Mouse (Mus musculus): ENCODE results near the gene Gtf2h4.

DNA sequence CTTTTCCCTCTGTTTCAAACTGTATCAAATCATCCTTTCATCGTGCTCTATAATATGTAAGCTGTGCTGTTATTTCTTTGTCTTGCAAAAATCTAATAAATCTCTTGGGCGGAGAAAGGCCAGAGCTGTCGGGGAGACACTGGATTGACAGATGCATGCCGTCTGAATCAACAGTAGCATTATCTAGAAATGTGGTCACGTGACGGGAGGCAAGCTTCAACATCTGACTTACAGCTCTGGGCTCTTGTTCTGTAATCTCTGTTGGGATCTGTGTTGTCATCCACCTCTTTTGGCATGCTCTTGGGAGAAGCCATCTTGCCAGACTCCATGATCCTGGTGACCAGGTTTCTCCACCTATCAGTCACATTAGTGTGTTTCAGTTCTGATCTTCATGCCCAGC is 43.5 kb upstream of the Gtf2h4 start:
- no peak for TF ChIP-seq GATA1 (IDR thresholded peaks at IDR 0.05; ENCODE audit: borderline replicate concordance, low read length)
- TF ChIP-seq FLI1 (IDR thresholded peaks at IDR 0.05; ENCODE audit: low read length) = no peak

All from megakaryocyte, embryonic 14.5 days (primary cell).